Mouse (Mus musculus) hindbrain, embryonic 10.5 days (tissue): Measurements from ENCODE around the gene Zfand3. TPM values are rescaled to one million over a fixed set of nuclear protein-coding genes. Genes with fewer than 3 reads are reported as not detected.
A peak's percentile ranks its signal among the peaks of the same experiment; 100 is the strongest.

Source experiments
- DNase-seq: peaks from one replicate; pipeline ENCODE4 v3.0.0-alpha.2; 2017; ENCODE audit warnings: low spot score
- H3K27ac ChIP-seq: fragments of 300-500 bp; sonication (generic); 2 replicates; pipeline ENCODE4 v1.5.1; 2016; ENCODE audit warnings: mild to moderate bottlenecking, moderate library complexity
- H3K27me3 ChIP-seq: fragments of 300-500 bp; sonication (generic); 2 replicates; pipeline ENCODE4 v1.6.1; 2016; ENCODE audit warnings: mild to moderate bottlenecking; ENCODE audit not compliant: poor library complexity, insufficient read depth, severe bottlenecking
- H3K36me3 ChIP-seq: fragments of 300-500 bp; sonication (generic); 2 replicates; pipeline ENCODE4 v1.6.1; 2016; ENCODE audit warnings: mild to moderate bottlenecking, moderate library complexity
- H3K4me1 ChIP-seq: fragments of 300-500 bp; sonication (generic); replicated peaks from 2 replicates; pipeline ENCODE4 v1.6.1; 2016; ENCODE audit warnings: mild to moderate bottlenecking
- H3K4me3 ChIP-seq: fragments of 300-500 bp; sonication (generic); 2 replicates; pipeline ENCODE4 v1.5.1; 2016; ENCODE audit warnings: mild to moderate bottlenecking, moderate library complexity
- H3K9me3 ChIP-seq: fragments of 300-500 bp; sonication (generic); 2 replicates; pipeline ENCODE4 v1.6.1; 2016; ENCODE audit warnings: mild to moderate bottlenecking, moderate library complexity
- WGBS: fragments of 180-500 bp; shearing (Covaris S2); methylation state at CpG from one replicate; pipeline ENCODE4 v1.1.7; 2016; 5-methylcytosine and 5-hydroxymethylcytosine counted together
- polyA plus RNA-seq: library from polyadenylated mRNA; unstranded; fragments of >200 nt; fragmentation: Nextera tagmentation; extraction: Ambion mirVana; gene quantifications from 2 replicates; pipeline ENCODE4 v1.2.1, GENCODE M21; 2016

Zfand3 gene
- polyA plus RNA-seq, 1 experiment from 2014 or later: 97.7 TPM

DNA sequence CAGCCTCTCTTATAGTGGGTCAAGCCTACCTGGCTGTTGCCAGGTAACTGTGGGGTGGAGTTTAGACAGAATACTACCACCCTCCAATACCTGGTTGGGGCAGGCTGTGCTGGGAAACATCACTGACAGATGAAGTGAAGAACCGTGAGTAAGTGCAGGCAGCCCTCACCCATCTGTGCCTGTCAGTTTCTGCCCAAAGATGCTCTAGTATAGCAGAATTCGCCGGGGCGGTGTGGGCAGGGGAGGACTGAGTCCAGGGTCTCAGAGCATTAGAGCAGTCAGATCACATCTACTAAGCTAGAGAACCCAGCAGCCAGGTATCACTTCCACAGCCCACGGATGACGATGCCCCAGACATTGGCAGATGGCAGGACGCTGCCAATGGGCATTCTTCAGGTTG is 19.6 kb upstream of the Zfand3 start:
- peaks cover 11% of the 10 kb centered on the region; the same call in 1 of the 2 replicates for H3K9me3 ChIP-seq
- H3K4me3 ChIP-seq: no peak overlapping the region
- H3K27me3 ChIP-seq: peaks cover 8% of the 10 kb centered on the region
- peak overlapping the region; percentile 29; the same call in 1 of the 2 replicates for H3K27ac ChIP-seq
- peaks cover 14% of the 10 kb centered on the region for H3K4me1 ChIP-seq
- H3K36me3 ChIP-seq: no peaks in the 10 kb centered on the region
- 83% methylated on average over 7 of the region's 7 CpGs for whole genome bisulfite sequencing
- no peak for DNase-seq

DNA sequence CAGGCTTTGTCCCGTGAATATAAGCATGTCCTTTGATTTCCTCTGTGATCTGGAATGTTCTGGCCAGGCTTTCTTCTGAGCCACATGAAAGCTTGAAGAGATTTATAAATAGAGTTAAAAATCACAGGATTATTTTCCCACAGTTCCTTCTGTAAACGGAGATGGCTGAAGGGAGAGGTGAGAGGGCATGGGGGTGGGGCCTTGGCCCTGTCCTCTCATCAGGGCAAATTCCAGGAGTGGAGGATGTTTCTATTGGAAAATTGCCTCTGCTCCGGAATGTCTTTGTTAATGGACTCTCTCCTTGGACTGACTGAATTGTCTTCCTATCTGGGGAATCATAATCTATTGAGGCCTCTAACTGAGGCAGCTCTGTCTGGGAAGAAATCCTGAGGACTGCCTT is 19.0 kb upstream of the Zfand3 start:
- no peak for DNase-seq

DNA sequence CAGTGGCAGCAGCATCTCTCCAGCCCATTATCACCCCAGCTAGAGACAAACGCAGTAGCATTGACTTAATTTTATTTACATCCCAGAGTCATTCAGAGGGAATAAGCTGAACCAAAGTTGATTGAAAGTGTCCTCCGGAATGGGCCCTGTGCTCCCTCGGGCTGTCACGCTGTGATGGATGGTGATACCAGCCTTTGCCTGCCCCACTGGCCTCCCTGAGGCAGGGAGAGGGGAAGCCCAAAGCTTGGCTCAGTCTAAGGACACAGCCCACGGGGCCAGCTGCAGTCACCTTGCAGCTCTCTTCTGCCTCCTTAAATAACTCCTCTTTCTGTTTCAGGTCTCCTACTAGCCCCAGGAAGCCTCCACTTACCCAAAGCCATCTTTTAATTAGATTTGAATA is 16.4 kb upstream of the Zfand3 start:
- Histone ChIP-seq H3K27ac (no peak overlapping the region), H3K27me3 (peaks cover 4% of the 10 kb centered on the region), H3K36me3 (no peaks in the 10 kb centered on the region), H3K4me1 (peaks cover 14% of the 10 kb centered on the region), H3K9me3 (peaks cover 11% of the 10 kb centered on the region; the same call in 1 of the 2 replicates), H3K4me3 (no peak overlapping the region)
- 51% methylated on average over 5 of the region's 5 CpGs for WGBS
- no peak for DNase-seq

More for the DNA sequence above, 19.0 kb upstream of the Zfand3 start:
- H3K27me3 ChIP-seq: peaks cover 4% of the 10 kb centered on the region
- no peak overlapping the region for H3K4me3 ChIP-seq
- H3K36me3 ChIP-seq: no peaks in the 10 kb centered on the region
- H3K27ac ChIP-seq: peak overlapping the region; percentile 69; the same call in 1 of the 2 replicates
- peaks cover 14% of the 10 kb centered on the region for H3K4me1 ChIP-seq
- whole genome bisulfite sequencing: 36% methylated on average over 3 of the region's 3 CpGs
- peaks cover 11% of the 10 kb centered on the region; the same call in 1 of the 2 replicates for H3K9me3 ChIP-seq

DNA sequence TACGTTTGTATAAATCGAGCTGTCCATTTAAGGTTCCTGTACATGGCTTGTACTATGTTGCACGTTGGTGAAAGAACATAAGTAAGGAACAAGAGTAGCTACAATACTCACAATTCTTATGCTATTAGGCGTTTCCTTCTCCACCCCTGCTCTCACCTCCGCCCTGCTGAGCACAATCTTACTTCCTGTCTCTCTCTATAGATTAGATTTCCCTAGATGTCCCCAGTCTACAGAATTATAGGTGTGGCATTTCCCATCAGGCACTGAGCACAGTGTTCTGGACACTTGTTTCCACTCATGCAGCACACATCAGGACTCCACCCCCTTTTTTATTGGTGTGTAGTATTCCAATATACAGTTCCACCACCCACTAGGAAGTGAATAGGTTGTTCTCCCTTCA is 14.9 kb upstream of the Zfand3 start:
- H3K4me1 ChIP-seq: peaks cover 14% of the 10 kb centered on the region
- no peak overlapping the region for H3K4me3 ChIP-seq
- H3K36me3 ChIP-seq: no peaks in the 10 kb centered on the region
- WGBS: 88% methylated on average over 5 of the region's 5 CpGs
- peaks cover 11% of the 10 kb centered on the region; the same call in 1 of the 2 replicates for H3K9me3 ChIP-seq
- no peak for DNase-seq
- no peaks in the 10 kb centered on the region for H3K27me3 ChIP-seq
- no peak overlapping the region for H3K27ac ChIP-seq

DNA sequence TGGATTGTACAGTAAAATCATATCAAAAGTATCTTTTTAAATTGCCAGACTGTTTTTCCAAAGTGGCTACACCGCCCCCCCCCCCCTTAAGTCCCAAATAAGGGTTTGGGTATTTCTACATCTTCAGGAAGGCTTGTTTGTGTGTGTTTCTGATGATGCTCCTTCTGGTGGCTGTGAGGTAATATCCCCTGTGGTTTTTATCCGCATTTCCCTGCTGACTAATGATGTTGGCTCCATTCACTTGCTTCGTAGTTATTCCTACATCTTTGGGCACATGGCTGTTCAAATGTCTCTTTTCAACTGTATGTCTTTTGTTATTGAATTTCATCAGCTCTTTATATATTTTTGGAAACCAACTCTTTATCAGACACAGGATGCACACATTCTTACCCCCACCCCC is 14.4 kb upstream of the Zfand3 start:
- Histone ChIP-seq H3K4me1 (peaks cover 10% of the 10 kb centered on the region), H3K36me3 (no peaks in the 10 kb centered on the region), H3K27me3 (no peaks in the 10 kb centered on the region), H3K9me3 (peaks cover 11% of the 10 kb centered on the region; the same call in 1 of the 2 replicates), H3K27ac (no peak overlapping the region), H3K4me3 (no peak overlapping the region)
- WGBS: 93% methylated on average over 3 of the region's 3 CpGs
- no peak for DNase-seq

DNA sequence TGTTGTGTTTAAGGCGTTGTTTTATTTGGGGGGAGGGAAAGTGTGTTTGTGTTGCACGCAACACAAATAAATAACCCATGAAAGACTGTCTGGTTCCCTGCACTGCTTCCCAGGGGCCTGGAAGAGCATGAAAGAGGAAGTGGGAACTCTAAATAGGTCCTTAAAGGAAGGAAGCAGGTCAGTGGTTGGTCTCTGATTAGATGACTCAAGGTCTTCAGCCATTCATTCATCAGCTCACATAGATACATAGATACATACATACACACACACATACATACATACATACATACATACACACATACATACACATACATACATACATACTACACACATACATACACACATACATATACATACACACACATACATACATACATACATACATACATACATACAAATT is 13.7 kb upstream of the Zfand3 start:
- Histone ChIP-seq H3K27me3 (no peaks in the 10 kb centered on the region), H3K27ac (no peak overlapping the region), H3K4me1 (peaks cover 4% of the 10 kb centered on the region; the same call in 1 of the 2 replicates), H3K9me3 (peaks cover 11% of the 10 kb centered on the region; the same call in 1 of the 2 replicates), H3K36me3 (no peaks in the 10 kb centered on the region), H3K4me3 (no peak overlapping the region)
- no peak for DNase-seq
- 91% methylated on average over 2 of the region's 2 CpGs for WGBS

DNA sequence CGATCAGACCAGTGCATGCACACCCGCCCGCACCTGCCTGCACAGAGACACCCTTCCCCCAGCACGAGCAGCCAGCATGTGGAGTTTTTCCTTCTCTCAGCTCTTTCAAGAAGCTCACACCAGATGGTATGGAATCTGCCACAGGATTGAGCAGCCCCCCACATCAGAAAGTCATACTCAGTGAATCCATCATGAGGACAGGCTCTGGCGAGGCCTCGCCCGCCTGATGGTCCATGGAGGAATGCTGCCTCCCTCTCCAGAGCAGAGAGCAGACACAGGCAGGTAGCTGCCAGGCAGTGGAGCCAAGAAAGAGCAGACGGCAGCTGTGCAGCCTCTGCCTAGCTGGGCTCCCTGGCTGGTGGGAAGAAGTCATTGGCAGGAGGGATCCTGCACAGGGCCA is 11.0 kb upstream of the Zfand3 start:
- H3K27me3 ChIP-seq: no peaks in the 10 kb centered on the region
- no peaks in the 10 kb centered on the region for H3K4me1 ChIP-seq
- no peak overlapping the region for H3K4me3 ChIP-seq
- 85% methylated on average over 8 of the region's 8 CpGs for WGBS
- no peak overlapping the region for H3K27ac ChIP-seq
- H3K9me3 ChIP-seq: peaks cover 11% of the 10 kb centered on the region; the same call in 1 of the 2 replicates
- H3K36me3 ChIP-seq: no peaks in the 10 kb centered on the region
- DNase-seq: no peak

DNA sequence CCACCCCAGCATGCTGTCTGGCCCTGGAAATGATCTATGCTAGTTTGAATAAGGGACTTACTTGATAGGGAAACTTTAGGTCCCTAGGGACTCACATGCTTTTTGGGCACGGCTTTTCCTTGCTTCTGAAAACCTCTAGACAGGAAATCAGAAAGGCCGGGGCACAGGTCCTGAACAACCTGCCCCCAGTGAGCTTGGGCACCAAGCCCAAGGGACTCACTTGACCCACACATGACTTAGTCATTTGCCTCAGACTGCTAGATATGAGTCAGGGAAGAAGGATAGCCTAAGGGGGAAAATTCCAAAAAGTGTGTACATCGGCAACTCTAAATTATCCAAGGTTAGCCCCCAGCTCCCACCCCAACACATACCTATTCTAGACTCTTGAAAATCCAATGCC is 10.5 kb upstream of the Zfand3 start:
- no peak overlapping the region for H3K27ac ChIP-seq
- H3K36me3 ChIP-seq: no peaks in the 10 kb centered on the region
- 80% methylated on average over 3 of the region's 3 CpGs for WGBS
- H3K27me3 ChIP-seq: no peaks in the 10 kb centered on the region
- no peak overlapping the region for H3K4me3 ChIP-seq
- H3K9me3 ChIP-seq: peaks cover 9% of the 10 kb centered on the region; the same call in 1 of the 2 replicates
- 0 out of 2 replicates have a peak, but pooled peaks cover 2% of the 10 kb centered on the region for H3K4me1 ChIP-seq
- no peak for DNase-seq

DNA sequence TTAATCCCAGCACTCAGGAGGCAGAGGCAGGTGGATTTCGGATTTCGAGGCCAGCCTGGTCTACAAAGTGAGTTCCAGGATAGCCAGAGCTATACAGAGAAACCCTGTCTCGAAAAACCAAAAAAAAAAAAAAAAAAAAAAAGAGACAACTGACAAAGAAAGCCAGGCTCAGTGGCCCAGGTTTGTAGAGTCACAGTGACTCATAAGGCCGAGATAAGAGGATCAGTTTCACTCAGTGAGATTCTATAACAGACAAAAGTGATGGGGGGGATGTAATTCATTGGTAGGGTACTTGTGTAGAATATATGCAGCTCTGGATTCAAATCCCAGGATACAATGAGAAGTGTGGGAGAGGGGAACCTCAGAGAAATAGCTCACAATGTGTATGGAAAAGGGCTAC is 10.1 kb upstream of the Zfand3 start:
- no peak overlapping the region for H3K27ac ChIP-seq
- DNase-seq: no peak
- H3K4me1 ChIP-seq: 0 out of 2 replicates have a peak, but pooled peaks cover 2% of the 10 kb centered on the region
- no peak overlapping the region for H3K4me3 ChIP-seq
- H3K9me3 ChIP-seq: peaks cover 5% of the 10 kb centered on the region; the same call in 1 of the 2 replicates
- WGBS: 86% methylated on average over 4 of the region's 4 CpGs
- H3K36me3 ChIP-seq: no peaks in the 10 kb centered on the region
- H3K27me3 ChIP-seq: no peaks in the 10 kb centered on the region

DNA sequence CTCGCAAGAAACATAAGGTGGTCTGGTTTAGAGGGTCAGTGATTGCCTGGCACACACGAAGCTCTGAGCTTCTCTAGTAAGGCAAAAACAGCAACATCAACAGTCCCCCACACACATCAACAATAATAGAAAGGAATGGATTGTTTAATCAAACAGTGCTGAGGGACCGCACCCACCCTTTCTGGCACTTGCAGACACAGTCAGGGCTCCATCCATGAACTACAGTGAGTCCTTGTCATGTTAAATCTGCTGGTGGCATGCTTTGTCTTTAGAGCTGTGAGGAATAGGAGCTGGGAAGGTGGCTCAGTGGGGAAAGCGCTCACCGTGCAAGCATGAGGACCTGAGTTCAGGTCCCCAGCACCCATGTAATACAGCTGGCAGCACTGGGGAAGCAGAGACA is 8.5 kb upstream of the Zfand3 start:
- no peak overlapping the region for H3K4me3 ChIP-seq
- H3K9me3 ChIP-seq: no peaks in the 10 kb centered on the region
- no peaks in the 10 kb centered on the region for H3K36me3 ChIP-seq
- H3K4me1 ChIP-seq: 0 out of 2 replicates have a peak, but pooled peaks cover 2% of the 10 kb centered on the region
- WGBS: 91% methylated on average over 5 of the region's 5 CpGs
- no peaks in the 10 kb centered on the region for H3K27me3 ChIP-seq
- no peak overlapping the region for H3K27ac ChIP-seq
- no peak for DNase-seq

DNA sequence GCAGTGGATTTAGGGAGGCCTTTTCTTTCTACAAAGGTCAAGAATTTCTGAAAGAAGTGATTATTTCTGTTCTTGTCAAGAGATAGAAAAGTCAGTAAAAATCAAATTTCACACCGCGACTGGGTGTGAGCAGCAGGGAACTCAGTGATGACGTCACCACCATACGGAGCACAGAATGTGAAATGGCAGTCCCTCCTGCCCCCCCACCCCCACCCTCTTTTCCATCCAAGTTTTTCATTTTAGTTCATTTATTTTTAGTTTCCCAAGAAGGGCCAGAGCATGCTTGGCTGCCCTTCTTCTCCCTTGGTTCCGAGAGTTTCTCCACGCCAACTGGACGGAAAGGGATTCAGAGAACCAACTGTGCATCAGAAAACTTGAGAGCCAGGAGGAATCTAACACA is 6.8 kb upstream of the Zfand3 start:
- Histone ChIP-seq H3K27ac (no peak overlapping the region), H3K4me3 (no peak overlapping the region), H3K4me1 (0 out of 2 replicates have a peak, but pooled peaks cover 2% of the 10 kb centered on the region), H3K9me3 (no peaks in the 10 kb centered on the region), H3K36me3 (no peaks in the 10 kb centered on the region), H3K27me3 (no peaks in the 10 kb centered on the region)
- WGBS: 85% methylated on average over 7 of the region's 7 CpGs
- no peak for DNase-seq

DNA sequence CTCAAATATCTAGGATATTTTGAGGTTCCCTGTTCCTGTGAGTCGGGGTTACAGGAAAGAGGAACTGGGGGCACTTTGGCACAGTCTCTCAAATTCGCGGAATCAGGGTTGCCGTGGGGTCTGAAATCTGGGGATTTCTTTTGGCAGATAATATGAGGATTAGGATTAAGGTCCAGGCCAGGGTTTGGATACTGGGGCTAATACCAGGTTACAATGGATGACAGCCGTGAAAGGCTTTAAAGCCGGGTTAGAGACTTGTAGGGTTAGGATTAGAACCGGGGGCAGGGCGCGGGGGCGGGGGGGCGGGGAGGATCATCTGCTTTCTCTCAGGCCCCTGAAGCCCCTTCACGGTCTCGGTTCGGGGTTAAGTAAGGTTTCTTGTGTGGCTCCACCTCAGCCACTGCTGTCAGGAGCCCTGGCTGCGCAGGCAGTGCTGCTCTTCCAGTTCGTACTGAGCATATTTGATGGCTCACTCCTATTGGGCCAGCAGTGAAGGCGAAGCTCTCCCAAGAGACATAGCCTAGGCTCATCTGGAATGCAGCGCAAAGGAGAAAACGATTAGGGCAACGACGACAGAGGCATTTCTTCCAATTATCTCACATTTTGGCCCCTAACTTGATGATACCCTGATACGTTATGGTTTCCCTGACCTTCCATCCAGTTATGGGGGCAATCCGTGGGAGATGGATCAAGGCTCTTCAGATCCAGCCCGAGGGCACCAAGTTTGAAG is 5.8 kb upstream of the Zfand3 start:
- H3K27me3 ChIP-seq: no peaks in the 10 kb centered on the region
- no peaks in the 10 kb centered on the region for H3K9me3 ChIP-seq
- WGBS: 75% methylated on average over 24 of the region's 24 CpGs
- no peak overlapping the region for H3K27ac ChIP-seq
- no peak overlapping the region for H3K4me3 ChIP-seq
- no peaks in the 10 kb centered on the region for H3K36me3 ChIP-seq
- peaks cover 12% of the 10 kb centered on the region for H3K4me1 ChIP-seq
- DNase-seq: no peak

DNA sequence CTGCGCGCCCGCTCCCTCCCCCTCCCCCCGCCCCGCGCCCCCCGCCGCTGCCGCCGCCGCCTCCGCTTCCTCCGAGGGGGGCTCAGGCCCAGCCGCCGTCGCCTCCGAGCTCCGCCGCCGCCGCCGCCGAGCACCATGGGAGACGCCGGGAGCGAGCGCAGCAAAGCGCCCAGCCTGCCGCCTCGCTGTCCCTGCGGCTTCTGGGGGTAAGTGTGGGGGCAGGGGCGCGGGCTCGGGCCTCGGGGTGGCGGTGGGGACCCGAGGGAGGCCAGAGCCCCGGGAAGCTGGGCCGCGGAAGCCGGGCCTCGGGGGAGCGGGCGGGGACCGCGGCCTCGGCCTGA is 540 bp downstream of the Zfand3 start:
- peaks cover 54% of the 10 kb centered on the region for H3K4me1 ChIP-seq
- peaks cover 16% of the 10 kb centered on the region for H3K36me3 ChIP-seq
- peak overlapping the region; percentile 100 for H3K27ac ChIP-seq
- H3K4me3 ChIP-seq: peak overlapping the region; percentile 100
- H3K27me3 ChIP-seq: no peaks in the 10 kb centered on the region
- no peak for DNase-seq
- WGBS: under 1% methylated on average over 40 of the region's 47 CpGs
- H3K9me3 ChIP-seq: no peaks in the 10 kb centered on the region
